Mouse (Mus musculus) mouse embryonic stem cell (cell line): ENCODE results near the gene Gper1.

Experiments
- in situ Hi-C, 2 experiments: fragments of 300-500 bp; cut with MboI; formaldehyde crosslinking; loops; 1 replicate in 1 of 2; 3 replicates in 1 of 2; pipeline ENCODE4 v1.14.3; 2019 to 2020; ENCODE audit warnings: low sequenced_read_pairs in 2 of 2, low pct_unique_long_range_greater_than_20kb in 1 of 2, mixed read lengths in 1 of 2; ENCODE audit not compliant: unreplicated experiment in 1 of 2

Gper1 gene

GRCm38 (mm10) chr5:139433842-139434568, 11.1 kb downstream of the Gper1 start:
- in situ Hi-C loops, result no loop called here

GRCm38 (mm10) chr5:139434940-139435339, 12.0 kb downstream of the Gper1 start:
- in situ Hi-C loops, result no loop called here

- in situ Hi-C loops, result no loop called here
Measured at GRCm38 (mm10) chr5:139437769-139438168, 14.8 kb downstream of the Gper1 start.

- in situ Hi-C loops, result no loop called here
Measured at GRCm38 (mm10) chr5:139438440-139438839, 15.5 kb downstream of the Gper1 start.

GRCm38 (mm10) chr5:139440451-139440850, 17.5 kb downstream of the Gper1 start:
- in situ Hi-C loops, result no loop called here

GRCm38 (mm10) chr5:139440926-139441725, 18.2 kb downstream of the Gper1 start:
- in situ Hi-C loops, result no loop called here

- in situ Hi-C loops, result no loop called here
Measured at GRCm38 (mm10) chr5:139441726-139442018, 18.7 kb downstream of the Gper1 start.

GRCm38 (mm10) chr5:139442428-139442827, 19.5 kb downstream of the Gper1 start:
- in situ Hi-C loops, result no loop called here

- in situ Hi-C loops, result no loop called here
Measured at GRCm38 (mm10) chr5:139442962-139443361, 20.0 kb downstream of the Gper1 start.

- in situ Hi-C loops, result no loop called here
Measured at GRCm38 (mm10) chr5:139445258-139445657, 22.3 kb downstream of the Gper1 start.

GRCm38 (mm10) chr5:139448025-139448424, 25.1 kb downstream of the Gper1 start:
- in situ Hi-C loops, result no loop called here

GRCm38 (mm10) chr5:139449161-139449791, 26.3 kb downstream of the Gper1 start:
- in situ Hi-C loops, result no loop called here

- in situ Hi-C loops, result no loop called here
Measured at GRCm38 (mm10) chr5:139449926-139450325, 27.0 kb downstream of the Gper1 start.

GRCm38 (mm10) chr5:139453031-139453430, 30.1 kb downstream of the Gper1 start:
- in situ Hi-C loops, result no loop called here

- in situ Hi-C loops, result no loop called here
Measured at GRCm38 (mm10) chr5:139455166-139455565, 32.2 kb downstream of the Gper1 start.

GRCm38 (mm10) chr5:139457241-139457640, 34.3 kb downstream of the Gper1 start:
- in situ Hi-C loops, result no loop called here

- in situ Hi-C loops, result no loop called here
Measured at GRCm38 (mm10) chr5:139459938-139460337, 37.0 kb downstream of the Gper1 start.

- in situ Hi-C loops, result no loop called here
Measured at GRCm38 (mm10) chr5:139460384-139461067, 37.6 kb downstream of the Gper1 start, which contains the start of gene 3110082I17Rik. 3110082I17Rik (minus strand) TSS chr5:139460527.

GRCm38 (mm10) chr5:139464874-139465273, 41.9 kb downstream of the Gper1 start:
- in situ Hi-C loops, result no loop called here
